Mouse (Mus musculus): ENCODE results near the gene Tnfsf13b.

The Tnfsf13b gene

GRCm38 (mm10) chr8:10045743-10046142 lies 39.5 kb downstream of the Tnfsf13b start:
- in situ Hi-C loops (cut with MboI) = no loop called here

- in situ Hi-C loops (cut with MboI) = no loop called here
Measured at GRCm38 (mm10) chr8:10049162-10049561, 42.9 kb downstream of the Tnfsf13b start.

GRCm38 (mm10) chr8:10051576-10051975 lies 45.3 kb downstream of the Tnfsf13b start:
- in situ Hi-C loops (cut with MboI) = no loop called here

GRCm38 (mm10) chr8:10053571-10053990 lies 47.3 kb downstream of the Tnfsf13b start:
- in situ Hi-C loops (cut with MboI) = no loop called here

- in situ Hi-C loops (cut with MboI) = no loop called here
Measured at GRCm38 (mm10) chr8:10061001-10061400, 54.7 kb downstream of the Tnfsf13b start.

GRCm38 (mm10) chr8:10066906-10067305 lies 60.6 kb downstream of the Tnfsf13b start:
- in situ Hi-C loops (cut with MboI) = no loop called here

- in situ Hi-C loops (cut with MboI) = no loop called here
Measured at GRCm38 (mm10) chr8:10067775-10068174, 61.5 kb downstream of the Tnfsf13b start.

- in situ Hi-C loops (cut with MboI) = no loop called here
Measured at GRCm38 (mm10) chr8:10072347-10072746, 66.1 kb downstream of the Tnfsf13b start.

Data from mature B cell (primary cell).